Mouse (Mus musculus) limb, embryonic 15.5 days (tissue): ENCODE measurements around the gene Olfr829. TPM values are rescaled to one million over a fixed set of nuclear protein-coding genes. Genes with fewer than 3 reads are reported as not detected.
"Not testable (repeated sequence)": the region's sequence is repeated elsewhere in the genome, so short reads cannot be mapped to it uniquely, and the experiment has no call there.

Source experiments
- ATAC-seq: fragments of 200-750 bp; cut with Nextera tagmentation; 2 replicates; pipeline ENCODE4 v1.8.0; 2017; ENCODE audit warnings: low read depth, moderate TSS enrichment; ENCODE audit not compliant: insufficient number of reproducible peaks, low FRiP score, low TSS enrichment
- H3K27ac ChIP-seq: fragments of 300-500 bp; sonication (generic); 2 replicates; pipeline ENCODE4 v1.5.1; 2015; ENCODE audit warnings: moderate library complexity, mild to moderate bottlenecking, inconsistent platforms
- H3K27me3 ChIP-seq: fragments of 300-500 bp; sonication (generic); 2 replicates; pipeline ENCODE4 v1.6.1; 2015; ENCODE audit warnings: inconsistent platforms
- H3K36me3 ChIP-seq: fragments of 300-500 bp; sonication (generic); 2 replicates; pipeline ENCODE4 v1.6.1; 2015; ENCODE audit warnings: inconsistent platforms
- H3K4me1 ChIP-seq: fragments of 300-500 bp; sonication (generic); 2 replicates; pipeline ENCODE4 v1.6.1; 2015; ENCODE audit warnings: inconsistent platforms
- H3K4me2 ChIP-seq: fragments of 300-500 bp; sonication (generic); 2 replicates; pipeline ENCODE4 v1.6.1; 2015; ENCODE audit warnings: mild to moderate bottlenecking, inconsistent platforms
- H3K4me3 ChIP-seq: fragments of 300-500 bp; sonication (generic); 2 replicates; pipeline ENCODE4 v1.5.1; 2015; ENCODE audit warnings: mild to moderate bottlenecking, inconsistent platforms
- H3K9ac ChIP-seq: fragments of 300-500 bp; sonication (generic); 2 replicates; pipeline ENCODE4 v1.6.1; 2015; ENCODE audit warnings: inconsistent platforms
- H3K9me3 ChIP-seq: fragments of 300-500 bp; sonication (generic); 2 replicates; pipeline ENCODE4 v1.6.1; 2016; ENCODE audit warnings: inconsistent platforms
- WGBS: fragments of 180-500 bp; shearing (Covaris S2); methylation state at CpG from one replicate; pipeline ENCODE4 v1.1.7; 2015; 5-methylcytosine and 5-hydroxymethylcytosine counted together
- polyA plus RNA-seq: library from polyadenylated mRNA; unstranded; fragments of >200 nt; fragmentation: Nextera tagmentation; extraction: Ambion mirVana; gene quantifications from 2 replicates; pipeline ENCODE4 v1.2.1, GENCODE M21; 2015

Olfr829 gene
- polyA plus RNA-seq, result not detected in 2 replicates

- Histone ChIP-seq H3K27me3 (no peaks in the 10 kb centered on the region), H3K4me3 (no peak within 1 kb of the TSS), H3K9me3 (no peaks in the 10 kb centered on the region), H3K36me3 (no peaks in the 10 kb centered on the region), H3K27ac (no peak within 1 kb of the TSS), H3K4me2 (no peak within 1 kb of the TSS), H3K9ac (no peak within 1 kb of the TSS), H3K4me1 (no peaks in the 10 kb centered on the region)
- no peak for ATAC-seq
- 74% methylated on average over 1 of the region's 1 CpGs for WGBS
These were observed at the start of gene Olfr829 for GRCm38 (mm10) chr9:18854633-18855032. TSS of gene Olfr829 (plus strand) at chr9:18854933.

- Histone ChIP-seq H3K4me3 (no peak within 1 kb of the TSS), H3K36me3 (no peaks in the 10 kb centered on the region), H3K9ac (no peak within 1 kb of the TSS), H3K27me3 (no peaks in the 10 kb centered on the region), H3K27ac (no peak within 1 kb of the TSS), H3K4me2 (no peak within 1 kb of the TSS), H3K4me1 (no peaks in the 10 kb centered on the region), H3K9me3 (no peaks in the 10 kb centered on the region)
- no peak for ATAC-seq
These were observed 35.3 kb upstream of the Olfr829 start, which contains the start of gene Olfr828 for GRCm38 (mm10) chr9:18819426-18819825. TSS of gene Olfr828 (minus strand) at chr9:18819526.

GRCm38 (mm10) chr9:18874393-18874792, 19.7 kb downstream of the Olfr829 start, which contains the start of gene Olfr830:
TSS of gene Olfr830 (plus strand) at chr9:18874693.
- Histone ChIP-seq H3K9ac (no peak within 1 kb of the TSS), H3K27ac (no peak within 1 kb of the TSS), H3K36me3 (no peaks in the 10 kb centered on the region)

GRCm38 (mm10) chr9:18907699-18908098, 53.0 kb downstream of the Olfr829 start:
- ATAC-seq, H3K27me3 ChIP-seq, H3K4me3 ChIP-seq, H3K4me2 ChIP-seq, H3K9me3 ChIP-seq, H3K36me3 ChIP-seq, H3K4me1 ChIP-seq, H3K9ac ChIP-seq, H3K27ac ChIP-seq: not testable (repeated sequence)
- WGBS, result 80% methylated on average over 2 of the region's 2 CpGs

More at GRCm38 (mm10) chr9:18874393-18874792, 19.7 kb downstream of the Olfr829 start, which contains the start of gene Olfr830:
- Histone ChIP-seq H3K27me3 (no peaks in the 10 kb centered on the region), H3K4me1 (no peaks in the 10 kb centered on the region), H3K4me3 (no peak within 1 kb of the TSS), H3K4me2 (no peak within 1 kb of the TSS), H3K9me3 (no peaks in the 10 kb centered on the region)
- no peak for ATAC-seq

Other genes starting within 250 kb of the Olfr829 start
- gene Muc16, start 180.4 kb upstream of the Olfr829 start, polyA plus RNA-seq, result 0.12 and 0.19 TPM in 2 replicates
- not detected in 2 replicates for gene Olfr24, start 90.9 kb upstream of the Olfr829 start, polyA plus RNA-seq
- gene Olfr828, start 35.4 kb upstream of the Olfr829 start, polyA plus RNA-seq, result not detected in 2 replicates
- not detected in 2 replicates for gene Olfr830, start 19.8 kb downstream of the Olfr829 start, polyA plus RNA-seq
- gene Olfr832, start 82.2 kb downstream of the Olfr829 start, polyA plus RNA-seq, result not detected in 2 replicates
- not detected in 2 replicates for gene Olfr834, start 133.1 kb downstream of the Olfr829 start, polyA plus RNA-seq
- gene Olfr835, start 177.8 kb downstream of the Olfr829 start, polyA plus RNA-seq, result not detected in 2 replicates